Comparison of ENCODE assay signal across 17 mouse cellular contexts in genomic region chr9:60653137-60653536, GRCm38 (mm10). TPM values are rescaled to one million over a fixed set of nuclear protein-coding genes. Genes with fewer than 3 reads are reported as not detected.
DNase-seq lines count a peak whose midpoint lies in the region; ATAC-seq lines count a peak whose summit lies in the region.
"Had no signal": no experiment of that assay in that cellular context is flagged by ENCODE, and none has a peak within 500 bp of the region (broad histone marks: within the 10 kb centered on the region; RNA-seq: fewer than 3 reads in every experiment).

No protein-coding gene starts in this region.

- no peak overlapping the region for H3K27ac ChIP-seq in liver, embryonic 11.5 days (ENCODE audit: low read depth, low read length)
- H3K27ac ChIP-seq: layer of hippocampus, adult 2 months; limb, embryonic 15.5 days; midbrain, embryonic 13.5 days; stomach, embryonic 15.5 days had no signal

- DNase-seq in liver, embryonic 11.5 days (ENCODE audit: low spot score) = no peak
- DNase-seq in liver = no peak
- peak; percentile 31 for DNase-seq in R1 (ENCODE audit: low read depth, low spot score)
- DNase-seq in forelimb bud, embryonic 11.5 days (ENCODE audit: low read depth, low spot score) = peak; percentile 7
- peak; percentile 46 for DNase-seq in retina, postnatal 1 day
- DNase-seq in urinary bladder, adult 2 months (ENCODE audit: low spot score) = no peak
- no peak for DNase-seq in left cerebral cortex, postnatal 36 days (ENCODE audit: low spot score in 2 of 2)
- no peak for DNase-seq in cerebellum, adult 8-10 months
- DNase-seq: adrenal gland, postnatal 36 days; cerebellum, adult 2 months; heart, adult 18-20 months; heart, postnatal 36 days; lung, postnatal 36 days had no signal

- H3K4me1 ChIP-seq in liver, embryonic 11.5 days (replicated peaks; ENCODE audit: control insufficient read depth, insufficient read depth, low read length) = no peaks in the 10 kb centered on the region
- H3K4me1 ChIP-seq: limb, embryonic 15.5 days; stomach, embryonic 15.5 days had no signal

- 0 out of 2 replicates have a peak, but pooled peaks have one; percentile 23 for ATAC-seq in liver, embryonic 11.5 days (replicated peaks; ENCODE audit: low FRiP score)
- ATAC-seq: midbrain, embryonic 13.5 days had no signal

- H3K4me2 ChIP-seq in liver, embryonic 11.5 days = no peak overlapping the region
- H3K4me2 ChIP-seq: limb, embryonic 15.5 days; midbrain, embryonic 13.5 days; stomach, embryonic 15.5 days had no signal

- no peak overlapping the region for H3K9ac ChIP-seq in liver, embryonic 11.5 days (ENCODE audit: low read depth, low read length)
- H3K9ac ChIP-seq: limb, embryonic 15.5 days; midbrain, embryonic 13.5 days; stomach, embryonic 15.5 days had no signal

- WGBS in liver, embryonic 11.5 days = 67% methylated on average over 1 of the region's 1 CpGs

- intact Hi-C loops in left cerebral cortex, postnatal 36 days (cut with DNase I) = no loop called here

- no peak overlapping the region for H3K4me3 ChIP-seq in liver, embryonic 11.5 days (ENCODE audit: low read depth, low read length)
- H3K4me3 ChIP-seq: layer of hippocampus, adult 2 months; limb, embryonic 15.5 days; midbrain, embryonic 13.5 days; stomach, embryonic 15.5 days had no signal

- H3K9me3 ChIP-seq in liver, embryonic 11.5 days (ENCODE audit: control insufficient read depth, low read length) = no peaks in the 10 kb centered on the region
- H3K9me3 ChIP-seq: limb, embryonic 15.5 days; midbrain, embryonic 13.5 days; stomach, embryonic 15.5 days had no signal

- no peaks in the 10 kb centered on the region for H3K27me3 ChIP-seq in liver, embryonic 11.5 days (replicated peaks; ENCODE audit: control insufficient read depth, insufficient read depth, low read length)
- H3K27me3 ChIP-seq: limb, embryonic 15.5 days; midbrain, embryonic 13.5 days; stomach, embryonic 15.5 days had no signal

- no peaks in the 10 kb centered on the region for H3K36me3 ChIP-seq in liver, embryonic 11.5 days (ENCODE audit: control insufficient read depth, insufficient read depth, low read length)
- H3K36me3 ChIP-seq: limb, embryonic 15.5 days; stomach, embryonic 15.5 days had no signal

RNA-seq across cellular contexts. Expression of gene Lrrc49, which starts 34.8 kb away (rescaled TPM):
- polyA plus RNA-seq in liver, embryonic 11.5 days (2014; fragmentation: Nextera tagmentation; extraction: Ambion mirVana) = 4.3 and 4.4 TPM in 2 replicates
- polyA plus RNA-seq in urinary bladder, adult 2 months (2012; rRNA removed) = 17.2 and 19.4 TPM in 2 replicates
- 10 to 100 TPM; 84.4 to 85.6 TPM for total RNA-seq in left cerebral cortex, postnatal 36 days (2021)

RNA-seq across cellular contexts. Expression of gene Larp6, which starts 59.7 kb away (rescaled TPM):
- 0.31 and 0.38 TPM in 2 replicates for polyA plus RNA-seq in liver, embryonic 11.5 days (2014; fragmentation: Nextera tagmentation; extraction: Ambion mirVana)
- polyA plus RNA-seq in urinary bladder, adult 2 months (2012; rRNA removed) = 3.5 and 4.0 TPM in 2 replicates
- total RNA-seq in left cerebral cortex, postnatal 36 days (2021) = 10 to 100 TPM; 39.2 to 41.5 TPM

Comparison
In these comparisons a context has a peak if more than half of its experiments do, and no peak if none do; other contexts are left out.
1. DNase-seq: peak in R1 (single experiment), forelimb bud, embryonic 11.5 days (single experiment) and retina, postnatal 1 day (single experiment); none in liver, embryonic 11.5 days (single experiment), liver (single experiment), urinary bladder, adult 2 months (single experiment), left cerebral cortex, postnatal 36 days (0 of 2) and cerebellum, adult 8-10 months (single experiment).